Mouse (Mus musculus) C2C12 (cell line): ENCODE data around the gene Nes. TPM values are rescaled to one million over a fixed set of nuclear protein-coding genes. Genes with fewer than 3 reads are reported as not detected.

Experiments
- H3K27me3 ChIP-seq: one replicate; pipeline ENCODE4 v1.6.1; 2011; ENCODE audit not compliant: control insufficient read depth, insufficient read depth, insufficient read length
- H3K36me3 ChIP-seq: one replicate; pipeline ENCODE4 v1.6.1; 2011; ENCODE audit not compliant: control insufficient read depth, insufficient read depth
- H3K4me3 ChIP-seq: one replicate; pipeline ENCODE4 v1.5.1; 2011; ENCODE audit warnings: mild to moderate bottlenecking, control low read depth; ENCODE audit not compliant: poor library complexity, insufficient read depth, severe bottlenecking
- H3K79me2 ChIP-seq: one replicate; pipeline ENCODE4 v1.6.1; 2011; ENCODE audit not compliant: control insufficient read depth, insufficient read depth
- H3K79me3 ChIP-seq: one replicate; pipeline ENCODE4 v1.6.1; 2011; ENCODE audit warnings: low read depth, control low read depth
- H3ac ChIP-seq: one replicate; pipeline ENCODE3; 2011; ENCODE audit warnings: low read depth; ENCODE audit not compliant: control insufficient read depth, insufficient read length
- CEBPB ChIP-seq: IDR thresholded peaks from one replicate; pipeline ENCODE4 v1.6.1; 2011; ENCODE audit warnings: low read depth, mild to moderate bottlenecking, control low read depth, moderate library complexity
- CTCF ChIP-seq: IDR thresholded peaks from one replicate; pipeline ENCODE4 v1.5.1; 2011; ENCODE audit not compliant: control insufficient read depth, insufficient read depth, insufficient read length
- FOSL1 ChIP-seq: IDR thresholded peaks from one replicate; pipeline ENCODE4 v1.8.0; 2011; ENCODE audit warnings: mild to moderate bottlenecking, low read length; ENCODE audit not compliant: poor library complexity, insufficient read depth, severe bottlenecking
- MAX ChIP-seq: IDR thresholded peaks from one replicate; pipeline ENCODE4 v1.6.1; 2011; ENCODE audit warnings: mild to moderate bottlenecking, control low read depth
- MYOD1 ChIP-seq: IDR thresholded peaks from one replicate; pipeline ENCODE4 v1.6.1; 2011; ENCODE audit warnings: low read depth; ENCODE audit not compliant: control insufficient read depth, insufficient read length
- MYOG ChIP-seq: IDR thresholded peaks from one replicate; pipeline ENCODE4 v1.6.1; 2011; ENCODE audit not compliant: control insufficient read depth, insufficient read length; ENCODE audit errors: extremely low read depth
- USF1 ChIP-seq: IDR thresholded peaks from one replicate; pipeline ENCODE4 v1.6.1; 2011; ENCODE audit warnings: low read depth, mild to moderate bottlenecking, control low read depth, moderate library complexity
- polyA plus RNA-seq: library from polyadenylated mRNA; unstranded; fragments of >200 nt; fragmentation: generic; extraction: Trizol; gene quantifications from one replicate; pipeline ENCODE4 v1.2.1, GENCODE M21; 2012; ENCODE audit warnings: missing spikeins

Gene Nes
- polyA plus RNA-seq, 1 experiment = 158 TPM

DNA sequence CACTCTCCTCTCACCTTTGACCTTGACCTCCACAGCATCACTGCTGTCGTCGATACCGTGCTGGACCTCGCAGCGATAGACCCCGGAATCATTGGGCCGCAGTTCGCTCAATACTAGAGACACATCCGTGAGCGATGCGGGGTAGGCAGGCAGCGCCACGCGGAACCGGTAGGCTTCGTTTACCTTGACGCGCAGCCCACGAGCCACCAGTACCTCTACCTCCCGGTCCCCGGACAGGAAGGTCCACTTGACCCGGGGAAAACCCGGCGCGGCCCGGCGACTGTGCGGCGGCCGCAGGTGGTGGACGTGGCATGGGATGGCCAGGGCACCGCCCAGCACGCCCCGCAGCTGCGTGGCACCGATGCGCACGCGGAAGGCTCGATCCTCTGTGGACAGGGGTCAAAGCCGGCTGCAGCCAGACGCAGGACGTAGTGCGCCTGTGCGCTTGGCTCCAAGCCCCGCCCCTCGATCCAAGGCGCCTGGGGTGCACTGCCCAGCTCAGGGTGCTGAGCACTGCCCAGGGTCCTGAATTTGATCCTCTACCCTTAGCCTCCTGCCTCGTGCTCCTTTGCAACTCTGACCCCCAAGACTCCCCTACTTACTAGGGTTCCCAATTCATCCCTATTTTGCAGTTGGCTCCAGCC lies 26.2 kb downstream of the Nes start:
- no peak overlapping the region for H3K4me3 ChIP-seq
- no peak overlapping the region for H3ac ChIP-seq
- no peak for TF ChIP-seq CTCF
- no peak for TF ChIP-seq MYOG
- no peak for TF ChIP-seq CEBPB
- no peak for TF ChIP-seq FOSL1
- TF ChIP-seq MAX = no peak
- no peak for TF ChIP-seq MYOD1
- TF ChIP-seq USF1 = no peak

DNA sequence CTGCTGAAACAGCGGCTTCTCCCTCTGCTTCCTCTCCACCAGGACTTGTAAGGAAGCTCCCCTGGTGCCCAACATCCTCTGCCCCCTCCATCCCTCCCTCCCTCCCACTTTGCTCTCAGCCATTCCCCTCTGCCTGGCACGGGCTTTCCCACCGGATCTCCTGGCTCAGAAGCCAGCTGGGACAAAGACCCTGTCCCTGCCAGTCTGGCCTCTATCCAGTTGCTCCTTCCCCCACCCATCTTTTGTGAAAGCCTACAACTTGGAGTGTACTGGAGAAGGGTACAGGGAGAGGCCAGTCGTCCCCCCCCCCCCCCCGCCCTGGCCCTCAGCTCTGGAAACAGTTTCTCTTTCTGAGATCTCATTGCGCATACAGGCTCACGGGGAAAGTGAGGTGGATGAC lies 27.9 kb downstream of the Nes start:
- H3ac ChIP-seq = no peak overlapping the region
- H3K27me3 ChIP-seq = peaks cover 86% of the 10 kb centered on the region
- no peak overlapping the region for H3K4me3 ChIP-seq
- TF ChIP-seq CTCF (no peak), MYOG (no peak), MAX (no peak)
- H3K79me2 ChIP-seq = no peaks in the 10 kb centered on the region
- no peaks in the 10 kb centered on the region for H3K79me3 ChIP-seq
- H3K36me3 ChIP-seq = no peaks in the 10 kb centered on the region

More for the DNA sequence above, 26.2 kb downstream of the Nes start:
- Histone ChIP-seq H3K79me3 (no peaks in the 10 kb centered on the region), H3K79me2 (no peaks in the 10 kb centered on the region), H3K27me3 (peaks cover 72% of the 10 kb centered on the region), H3K36me3 (no peaks in the 10 kb centered on the region)

DNA sequence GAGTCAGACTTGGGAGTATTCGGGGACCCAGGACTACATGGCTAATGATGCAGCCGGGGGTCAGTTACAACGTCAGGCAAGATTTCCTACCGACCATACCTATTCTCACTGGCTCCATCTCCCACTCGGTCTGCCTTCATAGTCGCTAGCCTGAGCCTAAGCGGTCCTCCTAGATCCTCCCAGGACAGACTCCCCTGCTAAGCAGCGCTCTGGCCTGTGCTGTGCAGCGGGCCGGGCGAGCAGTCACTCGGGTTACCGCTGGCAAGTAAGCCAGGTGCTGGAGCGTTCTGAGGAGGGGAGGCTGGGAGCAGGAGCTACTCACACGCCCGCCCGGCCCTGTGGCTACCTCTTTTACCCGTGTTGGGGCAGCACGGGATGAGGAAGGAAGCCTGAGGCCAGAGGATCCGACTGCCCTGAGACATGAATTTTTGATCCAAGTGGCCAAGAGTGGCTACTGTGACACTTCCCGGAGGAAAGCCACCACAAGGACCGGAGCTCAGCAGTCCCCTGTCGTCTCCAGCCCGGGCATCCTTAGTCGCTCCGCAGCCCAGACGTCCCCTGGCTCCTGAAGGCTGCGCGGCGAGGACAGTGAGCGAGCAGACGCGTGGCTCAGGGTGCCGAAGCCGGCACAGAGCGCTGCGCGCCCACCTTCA lies 28.5 kb downstream of the Nes start:
- no peak for TF ChIP-seq CTCF
- no peak for TF ChIP-seq USF1
- TF ChIP-seq CEBPB = no peak
- no peak for TF ChIP-seq MYOG
- no peak for TF ChIP-seq MYOD1
- no peak for TF ChIP-seq MAX
- TF ChIP-seq FOSL1 = no peak
- H3K4me3 ChIP-seq = no peak overlapping the region
- H3K27me3 ChIP-seq = peaks cover 87% of the 10 kb centered on the region
- H3ac ChIP-seq = no peak overlapping the region
- no peaks in the 10 kb centered on the region for H3K79me2 ChIP-seq
- no peaks in the 10 kb centered on the region for H3K79me3 ChIP-seq
- H3K36me3 ChIP-seq = no peaks in the 10 kb centered on the region

DNA sequence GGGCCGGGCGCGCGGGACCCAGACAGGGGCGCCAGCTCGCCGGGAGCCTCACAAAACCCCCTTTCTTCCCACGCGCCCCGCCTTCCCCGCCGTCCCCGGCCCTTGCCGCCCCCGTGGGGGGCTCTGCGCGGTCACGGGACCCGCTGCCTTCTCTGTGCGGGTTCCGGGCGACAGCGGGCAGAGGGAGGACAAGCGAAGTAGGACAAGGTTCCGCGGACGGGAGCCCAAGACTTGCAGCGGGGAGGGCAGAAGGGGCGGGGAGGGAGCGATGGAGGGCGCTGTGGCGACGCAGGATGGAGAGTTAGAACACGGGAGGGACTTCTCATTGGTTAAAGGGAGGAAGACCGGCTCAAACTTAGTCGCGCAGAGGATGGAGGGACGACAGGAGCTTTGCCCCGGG lies 29.3 kb downstream of the Nes start, which contains the start of gene Bcan:
Gene Bcan (minus strand): TSS at position 50 of the 400 bp plus-strand sequence.
- Histone ChIP-seq H3K36me3 (no peaks in the 10 kb centered on the region), H3ac (no peak within 1 kb of the TSS), H3K79me2 (no peaks in the 10 kb centered on the region), H3K79me3 (no peaks in the 10 kb centered on the region), H3K27me3 (peaks cover 88% of the 10 kb centered on the region), H3K4me3 (no peak within 1 kb of the TSS)
- TF ChIP-seq FOSL1 = no peak
- TF ChIP-seq MYOD1 = no peak
- TF ChIP-seq CTCF = no peak
- no peak for TF ChIP-seq CEBPB
- no peak for TF ChIP-seq MYOG
- no peak for TF ChIP-seq MAX
- no peak for TF ChIP-seq USF1

DNA sequence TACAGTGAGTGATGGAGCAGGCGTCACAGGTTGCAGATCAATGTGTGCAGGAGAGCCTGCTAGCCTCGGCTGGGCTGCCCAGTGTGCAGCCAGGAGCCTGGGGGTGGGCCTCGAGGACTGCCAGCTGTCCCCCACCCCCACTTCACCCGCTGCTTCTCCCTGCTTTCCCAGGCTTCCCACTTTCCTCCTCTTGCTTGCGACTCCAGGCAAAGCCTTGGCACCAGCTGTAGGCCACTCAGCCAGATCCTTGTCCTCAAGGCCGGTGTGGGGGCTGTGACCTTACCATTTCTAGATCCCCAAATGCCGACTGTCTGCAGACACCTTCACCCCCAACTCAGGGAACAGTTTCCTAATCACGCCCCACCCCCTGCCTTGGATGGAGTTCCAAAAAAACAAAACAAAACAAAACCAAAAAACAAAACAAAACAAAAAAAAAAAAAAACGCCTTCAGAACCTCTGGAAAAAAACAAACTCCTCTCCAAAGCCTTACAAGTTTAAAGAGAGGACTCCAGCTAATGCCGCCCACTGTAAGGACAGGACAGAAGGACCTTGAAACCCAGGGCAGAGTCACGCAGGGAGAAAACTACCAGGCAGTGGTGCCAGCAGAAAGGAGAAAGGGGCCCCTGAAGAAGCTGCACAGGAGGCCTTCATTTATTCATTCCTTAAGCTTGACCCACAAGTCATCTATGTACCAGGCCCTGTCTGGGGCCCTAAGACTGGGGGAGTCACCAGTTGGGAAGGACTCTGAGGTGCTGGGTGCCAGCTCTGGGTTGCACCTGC lies 30.1 kb downstream of the Nes start:
- H3ac ChIP-seq = no peak overlapping the region
- no peaks in the 10 kb centered on the region for H3K79me3 ChIP-seq
- TF ChIP-seq USF1 = no peak
- no peaks in the 10 kb centered on the region for H3K79me2 ChIP-seq
- H3K27me3 ChIP-seq = peaks cover 80% of the 10 kb centered on the region
- H3K36me3 ChIP-seq = no peaks in the 10 kb centered on the region
- H3K4me3 ChIP-seq = no peak overlapping the region
